Mouse (Mus musculus) ES-Bruce4 (cell line): ENCODE data around the gene Fat3. TPM values are rescaled to one million over a fixed set of nuclear protein-coding genes. Genes with fewer than 3 reads are reported as not detected.

Experiments
- H3K27ac ChIP-seq: 2 replicates; pipeline ENCODE4 v1.5.1; 2012; ENCODE audit warnings: low read length, inconsistent platforms; ENCODE audit not compliant: insufficient read depth
- H3K27me3 ChIP-seq: 2 replicates; pipeline ENCODE4 v1.6.1; 2012; ENCODE audit warnings: mild to moderate bottlenecking, low read length, inconsistent platforms; ENCODE audit not compliant: control insufficient read depth, poor library complexity, insufficient read depth, severe bottlenecking
- H3K36me3 ChIP-seq: 2 replicates; pipeline ENCODE4 v1.6.1; 2012; ENCODE audit warnings: inconsistent platforms, mild to moderate bottlenecking, low read length, moderate library complexity; ENCODE audit not compliant: control insufficient read depth, poor library complexity, insufficient read depth, severe bottlenecking
- H3K4me1 ChIP-seq: one replicate; pipeline ENCODE4 v1.8.1; 2011; ENCODE audit warnings: low read length; ENCODE audit not compliant: control insufficient read depth, insufficient read depth
- H3K4me3 ChIP-seq: 2 replicates; pipeline ENCODE4 v1.5.1; 2011; ENCODE audit warnings: low read depth, mild to moderate bottlenecking, low read length
- H3K9ac ChIP-seq: 2 replicates; pipeline ENCODE4 v1.6.1; 2012; ENCODE audit warnings: low read depth, mild to moderate bottlenecking, inconsistent platforms; ENCODE audit not compliant: poor library complexity, severe bottlenecking
- H3K9me3 ChIP-seq: replicated peaks from 2 replicates; pipeline ENCODE4 v1.6.1; 2012; ENCODE audit warnings: mild to moderate bottlenecking, low read length, inconsistent platforms; ENCODE audit not compliant: control insufficient read depth, poor library complexity, insufficient read depth, severe bottlenecking
- CTCF ChIP-seq: IDR thresholded peaks from one replicate; pipeline ENCODE4 v1.8.1; 2011; ENCODE audit warnings: low read depth, low read length
- EP300 ChIP-seq: IDR thresholded peaks from 2 replicates; pipeline ENCODE4 v1.6.1; 2011; ENCODE audit warnings: low read depth, low read length; ENCODE audit not compliant: insufficient read depth
- POLR2A ChIP-seq: IDR thresholded peaks from one replicate; pipeline ENCODE4 v1.8.1; 2011; ENCODE audit warnings: low read length; ENCODE audit not compliant: insufficient read depth
- polyA plus RNA-seq: library from polyadenylated mRNA; stranded (reverse); fragments of >200 nt; gene quantifications from 2 replicates; pipeline ENCODE4 v1.2.4, GENCODE M21; 2011; ENCODE audit warnings: low read depth; ENCODE audit not compliant: missing spikeins, insufficient read depth, insufficient read length

The Fat3 gene
- 0.12 TPM in 1 of 2 replicates, not detected in the other for polyA plus RNA-seq

DNA sequence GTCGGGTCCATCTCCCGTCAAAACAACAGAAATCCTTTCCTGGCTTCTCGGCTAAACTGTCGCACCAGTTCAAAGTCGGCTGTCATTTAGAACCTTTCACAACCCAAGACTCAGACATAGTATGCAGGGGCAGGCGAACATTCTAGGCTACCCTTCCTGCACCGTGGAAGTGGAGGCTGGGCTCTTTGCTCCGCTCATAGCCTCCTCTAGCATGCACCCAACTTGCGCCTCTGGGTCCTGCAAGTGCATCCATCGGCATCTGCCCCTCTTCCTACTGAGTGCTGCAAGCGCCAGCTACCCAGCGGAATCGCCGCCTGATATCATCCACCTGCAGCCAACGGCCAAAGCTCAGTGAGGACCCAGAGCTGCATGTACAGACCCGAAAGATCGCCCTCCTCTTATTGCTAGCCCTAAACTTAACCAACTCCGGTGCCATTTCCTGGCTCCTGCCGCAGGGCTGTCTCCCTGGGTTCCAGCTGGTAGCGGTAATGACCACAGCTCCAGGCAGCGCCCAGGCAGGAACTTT, at the start of gene Fat3:
TSS of gene Fat3 (minus strand) at position 100 of the 526 bp plus-strand sequence.
- Histone ChIP-seq H3K4me3 (peak within 1 kb of the TSS; percentile 62), H3K9me3 (no peaks in the 10 kb centered on the region), H3K9ac (peak within 1 kb of the TSS; percentile 37; the same call in 1 of the 2 replicates), H3K36me3 (no peaks in the 10 kb centered on the region), H3K4me1 (no peaks in the 10 kb centered on the region), H3K27ac (no peak within 1 kb of the TSS), H3K27me3 (peaks cover 13% of the 10 kb centered on the region)
- TF ChIP-seq CTCF (no peak), EP300 (no peak), POLR2A (no peak)

DNA sequence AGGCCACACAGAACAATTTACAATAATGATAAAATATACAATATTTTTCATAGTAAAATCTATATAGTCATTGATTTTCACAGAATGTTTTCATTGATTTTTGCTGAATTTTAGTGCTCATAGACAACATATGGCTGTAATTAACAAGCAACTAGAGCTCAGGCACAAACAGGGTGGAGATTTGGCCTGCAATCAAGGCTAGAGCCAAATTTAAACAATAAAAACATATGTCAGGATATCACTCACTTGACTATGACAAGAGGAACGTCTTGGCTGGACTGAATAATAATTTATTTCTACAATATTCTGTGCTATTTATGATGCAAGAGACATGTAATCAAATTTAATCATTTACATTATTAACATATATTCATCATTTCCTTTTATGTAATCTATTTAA, 31.8 kb upstream of the Fat3 start:
- Histone ChIP-seq H3K27ac (no peak overlapping the region), H3K4me1 (no peaks in the 10 kb centered on the region), H3K9me3 (no peaks in the 10 kb centered on the region), H3K36me3 (no peaks in the 10 kb centered on the region), H3K27me3 (no peaks in the 10 kb centered on the region), H3K9ac (no peak overlapping the region), H3K4me3 (no peak overlapping the region)
- no peak for TF ChIP-seq CTCF
- no peak for TF ChIP-seq POLR2A
- TF ChIP-seq EP300, result no peak

DNA sequence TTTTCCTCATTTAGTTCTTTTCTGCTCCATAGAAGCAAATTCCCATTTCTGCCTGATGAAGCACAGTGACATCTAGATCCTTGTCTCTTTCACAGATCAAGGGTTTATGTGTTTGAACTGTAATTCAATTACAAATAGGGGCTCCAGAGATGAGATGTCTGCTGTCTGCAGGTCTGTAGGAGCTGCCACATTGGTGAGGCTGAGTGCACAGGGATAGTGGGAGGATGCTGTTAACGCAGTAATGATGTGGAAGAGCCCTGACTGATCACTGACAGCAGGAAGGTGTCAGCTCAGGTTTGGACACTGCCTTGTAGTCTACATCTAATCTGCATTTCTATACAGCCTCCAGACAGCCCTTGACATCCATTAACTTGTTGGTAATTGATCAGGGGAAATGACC, 16.5 kb upstream of the Fat3 start:
- Histone ChIP-seq H3K27me3 (no peaks in the 10 kb centered on the region), H3K27ac (no peak overlapping the region), H3K4me1 (no peaks in the 10 kb centered on the region), H3K4me3 (no peak overlapping the region), H3K36me3 (no peaks in the 10 kb centered on the region), H3K9me3 (no peaks in the 10 kb centered on the region), H3K9ac (no peak overlapping the region)
- TF ChIP-seq CTCF, result no peak
- TF ChIP-seq EP300, result no peak
- no peak for TF ChIP-seq POLR2A

DNA sequence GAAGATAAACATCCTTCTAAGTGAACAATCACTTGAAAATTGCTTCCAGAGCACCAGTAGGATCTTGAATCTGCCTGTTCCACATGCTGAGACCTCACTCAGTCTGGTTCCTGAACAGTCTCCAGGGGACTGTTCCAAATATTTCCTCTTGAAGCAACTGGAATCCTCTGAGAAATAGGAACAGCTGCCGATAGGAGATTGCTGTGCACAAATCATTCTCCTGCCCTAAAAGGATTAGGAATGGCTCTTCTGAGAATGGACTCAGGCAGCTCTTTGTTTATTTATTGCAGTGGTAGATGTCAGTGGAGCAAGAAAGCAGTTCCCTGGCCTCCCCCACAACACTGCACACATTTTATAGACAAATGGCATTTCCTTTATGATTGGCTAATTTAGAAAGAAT, 10.9 kb upstream of the Fat3 start:
- H3K9me3 ChIP-seq, result no peaks in the 10 kb centered on the region
- no peak overlapping the region for H3K9ac ChIP-seq
- no peaks in the 10 kb centered on the region for H3K4me1 ChIP-seq
- H3K27me3 ChIP-seq, result no peaks in the 10 kb centered on the region
- H3K27ac ChIP-seq, result no peak overlapping the region
- H3K4me3 ChIP-seq, result no peak overlapping the region
- no peaks in the 10 kb centered on the region for H3K36me3 ChIP-seq
- TF ChIP-seq POLR2A, result no peak
- no peak for TF ChIP-seq CTCF
- no peak for TF ChIP-seq EP300

DNA sequence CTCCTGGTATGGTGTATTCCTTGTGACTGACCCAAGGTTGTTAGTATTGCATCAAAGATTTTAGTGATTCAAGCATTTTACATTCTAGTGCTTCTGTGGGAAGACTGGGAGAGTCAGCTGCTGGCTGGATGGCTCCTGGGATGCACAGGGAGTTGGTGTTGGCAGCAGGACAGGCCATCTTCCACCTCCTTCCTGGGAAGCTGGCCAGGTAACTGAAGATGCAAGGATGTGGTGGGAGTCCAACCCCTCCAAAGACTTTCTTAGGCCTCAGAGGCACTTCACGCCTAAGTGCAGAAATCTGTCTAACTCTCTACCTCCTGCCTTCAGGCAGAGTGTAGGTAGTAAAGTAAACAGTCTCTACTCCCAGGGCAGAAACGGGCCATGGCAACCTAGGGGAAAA, 2.7 kb upstream of the Fat3 start:
- Histone ChIP-seq H3K27ac (no peak overlapping the region), H3K9ac (no peak overlapping the region), H3K4me1 (no peaks in the 10 kb centered on the region), H3K9me3 (no peaks in the 10 kb centered on the region), H3K36me3 (no peaks in the 10 kb centered on the region), H3K4me3 (no peak overlapping the region), H3K27me3 (peaks cover 9% of the 10 kb centered on the region)
- TF ChIP-seq POLR2A (no peak), EP300 (no peak), CTCF (no peak)

DNA sequence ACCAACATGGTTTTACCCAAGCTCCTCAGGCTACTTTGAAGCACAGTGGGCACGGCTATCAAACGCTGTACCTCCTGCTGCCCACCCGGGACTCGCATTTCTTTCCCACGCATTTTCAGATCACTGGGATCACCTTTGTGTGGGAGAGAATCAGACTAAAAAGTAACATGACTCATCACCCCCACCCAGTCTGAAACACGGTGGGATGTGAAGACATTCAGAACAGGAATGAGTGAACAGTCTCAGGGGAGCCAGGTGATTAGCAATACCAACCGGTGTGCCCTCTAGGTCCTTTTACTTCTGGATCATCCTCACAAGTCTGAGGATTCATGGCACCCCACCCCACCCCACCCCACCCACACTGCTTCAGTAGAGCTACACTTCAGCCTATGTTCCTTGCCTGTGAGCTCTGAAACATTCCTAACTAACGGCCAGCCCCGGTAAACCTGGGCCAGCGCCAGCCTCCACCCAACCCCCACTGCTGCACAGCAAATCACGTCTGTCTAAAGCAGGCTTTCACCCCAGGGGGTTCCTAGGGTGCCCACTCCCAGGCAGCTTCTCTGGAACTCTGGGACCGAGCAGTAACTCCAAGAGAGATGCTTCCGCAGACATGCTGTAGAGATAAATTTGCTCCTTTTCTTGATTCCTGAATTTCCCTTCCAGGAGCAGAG, 1.7 kb upstream of the Fat3 start:
- peak overlapping the region; percentile 62; the same call in 1 of the 2 replicates for H3K4me3 ChIP-seq
- TF ChIP-seq POLR2A (no peak), EP300 (no peak), CTCF (no peak)
- no peaks in the 10 kb centered on the region for H3K36me3 ChIP-seq
- H3K4me1 ChIP-seq, result no peaks in the 10 kb centered on the region
- H3K27me3 ChIP-seq, result peaks cover 12% of the 10 kb centered on the region
- H3K9ac ChIP-seq, result no peak overlapping the region
- no peaks in the 10 kb centered on the region for H3K9me3 ChIP-seq
- H3K27ac ChIP-seq, result no peak overlapping the region
